Mouse (Mus musculus) spleen, adult 10 weeks (tissue): Measurements from ENCODE around the gene Gbp5. TPM values are rescaled to one million over a fixed set of nuclear protein-coding genes. Genes with fewer than 3 reads are reported as not detected.

Experiments
- polyA plus RNA-seq: library from polyadenylated mRNA; stranded (reverse); fragments of 350-450 nt; fragmentation: Illumina TruSeq; extraction: RNeasy Lipid Tissue Mini Kit (QIAGEN cat#74804); gene quantifications from one replicate; pipeline ENCODE4 v1.2.3, GENCODE M21; 2015; ENCODE audit warnings: low replicate concordance; ENCODE audit not compliant: insufficient read depth

The Gbp5 gene
- 47.0 TPM for polyA plus RNA-seq

DNA sequence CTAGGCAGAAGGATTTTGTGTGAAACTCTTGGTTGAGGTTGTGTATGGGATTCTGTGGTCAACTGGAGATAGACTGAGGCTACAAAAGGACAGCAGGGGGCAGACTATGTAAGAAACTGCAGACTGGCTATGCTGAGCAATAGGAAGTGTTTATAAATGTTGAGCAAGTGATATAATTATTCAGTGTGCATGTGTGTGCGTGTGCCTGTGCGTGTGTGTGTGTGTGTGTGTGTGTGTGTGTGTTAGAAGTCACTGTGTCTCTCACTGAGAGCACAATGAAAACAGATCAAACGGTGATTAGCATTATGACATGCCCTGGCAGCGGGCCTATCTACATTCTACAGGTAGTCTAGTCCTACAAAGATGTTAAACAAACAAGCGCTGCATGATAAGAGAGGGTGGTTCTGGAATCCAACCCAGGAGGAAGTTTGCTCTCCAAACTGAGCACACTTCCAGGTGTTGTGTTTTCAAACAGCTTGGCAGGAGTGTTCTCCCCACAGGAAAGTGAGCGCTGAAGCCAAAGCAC lies at the start of gene Gbp5:
TSS of gene Gbp5 (plus strand) at position 443 of the 526 bp plus-strand sequence.

DNA sequence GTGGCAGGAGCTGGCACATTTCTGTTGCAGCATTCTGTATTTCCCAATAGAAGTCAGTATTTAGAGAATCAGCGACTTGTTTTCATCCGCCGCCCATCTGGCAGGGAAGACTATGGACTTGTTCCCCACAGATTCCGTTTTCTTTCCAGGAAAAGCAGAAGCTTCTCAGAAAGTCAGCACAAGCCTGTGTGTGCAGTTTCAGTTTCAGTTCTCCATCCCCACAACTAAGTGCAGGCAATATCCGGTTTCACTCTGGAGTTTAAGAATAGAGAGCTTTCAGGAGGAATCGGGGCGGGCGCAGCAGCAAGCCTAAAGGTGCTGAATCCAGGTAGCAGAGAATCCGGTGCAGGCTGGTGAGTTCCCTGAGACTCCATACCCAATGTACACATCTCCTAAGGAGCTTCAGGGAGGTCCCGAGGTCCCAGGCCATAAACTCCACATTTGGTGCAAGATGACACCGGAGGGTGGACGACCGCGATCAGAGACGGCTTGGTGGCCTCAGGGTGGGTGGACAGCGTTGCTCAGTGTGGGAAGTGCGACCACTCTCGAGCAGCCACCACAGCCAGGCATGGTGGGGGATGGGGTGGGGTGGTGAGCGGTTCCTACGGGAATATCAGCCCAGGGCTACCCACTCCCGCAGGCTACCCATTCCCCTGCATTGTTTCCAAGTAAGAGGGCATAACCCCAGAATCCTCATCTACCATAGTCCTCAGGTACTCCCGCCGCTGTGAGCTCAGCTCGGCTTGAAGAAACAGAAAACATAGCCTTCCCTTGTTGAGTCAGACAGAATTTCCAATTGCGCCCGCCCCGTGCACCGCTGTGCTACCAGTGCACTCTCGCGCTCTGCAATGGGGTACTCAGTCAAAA lies 36.5 kb downstream of the Gbp5 start, which contains the start of gene Gbp7:
TSS of gene Gbp7 (plus strand) at position 256 of the 867 bp plus-strand sequence.

DNA sequence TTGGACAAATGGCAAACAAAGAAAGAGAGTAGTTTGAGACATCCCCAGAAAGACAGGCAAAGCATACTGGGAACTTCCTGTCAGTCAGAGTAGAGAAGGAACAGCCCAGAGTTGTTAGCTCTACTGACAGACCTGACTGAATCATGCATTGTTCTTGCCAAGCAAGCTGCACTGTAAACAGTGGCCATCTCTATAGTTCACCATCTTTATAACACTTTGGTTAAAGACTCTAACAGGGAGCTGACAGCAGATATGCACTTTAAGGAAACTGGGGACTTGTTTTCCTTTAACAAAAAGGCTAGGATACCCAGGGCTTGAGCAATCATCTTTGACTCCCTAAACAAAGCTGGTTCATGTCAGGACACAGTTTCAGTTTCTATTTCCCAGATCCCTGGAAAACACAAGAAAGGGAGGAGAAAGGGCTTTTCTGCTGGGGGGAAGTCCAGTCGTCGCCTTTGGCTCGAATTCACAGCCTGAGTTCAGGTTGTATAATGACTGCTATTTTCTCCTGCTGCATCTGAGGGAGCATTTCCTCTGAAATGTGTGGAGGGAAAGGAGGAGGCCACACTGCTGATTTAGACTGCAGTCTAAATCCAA lies 66.0 kb downstream of the Gbp5 start, which contains the start of gene Gbp3:
TSS of gene Gbp3 (plus strand) at position 395 of the 597 bp plus-strand sequence.

Other genes with a start within 250 kb of the Gbp5 start
- gene Pdlim5, start 98.3 kb upstream of the Gbp5 start, polyA plus RNA-seq = 43.0 TPM
- 35.6 TPM for gene Gbp7, start 36.4 kb downstream of the Gbp5 start, polyA plus RNA-seq
- 61.1 TPM for gene Gbp3, start 66.0 kb downstream of the Gbp5 start, polyA plus RNA-seq
- 1.5 TPM for gene Gbp2b, start 100.9 kb downstream of the Gbp5 start, polyA plus RNA-seq
- gene Gbp2, start 126.6 kb downstream of the Gbp5 start, polyA plus RNA-seq = 63.6 TPM
- gene Kyat3, start 207.1 kb downstream of the Gbp5 start, polyA plus RNA-seq = 12.1 TPM